Mouse (Mus musculus) induced T-regulatory cell, adult 2 months (primary cell): ENCODE measurements at regions not wholly inside any gene's neighbourhood (a gene's known extent, or its start where the extent isn't known, plus 50 kb on each side); places are given as distances from the start of the nearest gene placed in this dataset.

Experiments used
- DNase-seq: peaks from one replicate; pipeline ENCODE4 v3.0.0-alpha.2; 2012; ENCODE audit warnings: low read depth

- DNase-seq, result no peak
These were observed 99.9 kb upstream of the Nsun2 start for GRCm38 (mm10) chr13:69433461-69434323.

DNA sequence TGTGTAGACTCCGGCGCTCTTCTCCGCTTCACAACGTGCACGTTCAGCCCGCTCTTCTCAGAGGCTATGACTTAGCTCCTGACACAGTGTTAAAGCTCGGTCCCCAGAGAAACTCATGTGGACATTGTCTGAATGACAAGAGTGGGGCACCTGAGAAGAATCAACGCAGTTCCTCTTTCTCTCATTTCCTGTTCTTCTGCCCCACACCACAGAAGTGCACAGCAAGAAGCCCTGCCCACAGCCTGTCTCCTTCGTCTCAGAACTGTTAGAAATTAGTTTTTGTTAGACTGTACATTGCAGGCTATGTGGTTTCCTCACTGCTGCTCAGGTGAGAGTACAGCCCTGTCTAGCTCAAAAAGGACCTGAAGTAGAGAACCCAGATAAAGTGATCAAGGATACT, 94.1 kb upstream of the Nsun2 start:
- DNase-seq, result no peak

- no peak for DNase-seq
These were observed 91.7 kb upstream of the Nsun2 start for GRCm38 (mm10) chr13:69441798-69442197.

DNA sequence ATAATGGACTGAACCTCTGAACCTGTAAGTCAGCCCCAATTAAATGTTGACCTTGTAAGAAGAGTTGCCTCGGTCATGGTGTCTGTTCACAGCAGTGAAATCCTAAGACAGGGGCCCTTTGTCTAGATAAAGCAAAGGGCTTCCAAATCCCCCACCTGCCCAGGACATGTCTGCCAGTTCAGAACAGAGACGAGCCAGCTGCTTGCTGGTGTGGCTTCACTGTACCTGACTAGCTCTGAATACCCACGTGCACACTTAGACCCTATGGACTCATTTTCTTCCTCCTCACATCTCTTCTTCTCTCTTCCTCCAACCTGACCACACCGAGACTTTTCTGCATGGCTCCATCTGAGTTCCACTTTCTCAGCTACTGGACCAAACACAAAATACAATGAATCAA, 87.9 kb upstream of the Nsun2 start:
- no peak for DNase-seq
